Mouse (Mus musculus): ENCODE measurements around the gene Gpr87.

DNA sequence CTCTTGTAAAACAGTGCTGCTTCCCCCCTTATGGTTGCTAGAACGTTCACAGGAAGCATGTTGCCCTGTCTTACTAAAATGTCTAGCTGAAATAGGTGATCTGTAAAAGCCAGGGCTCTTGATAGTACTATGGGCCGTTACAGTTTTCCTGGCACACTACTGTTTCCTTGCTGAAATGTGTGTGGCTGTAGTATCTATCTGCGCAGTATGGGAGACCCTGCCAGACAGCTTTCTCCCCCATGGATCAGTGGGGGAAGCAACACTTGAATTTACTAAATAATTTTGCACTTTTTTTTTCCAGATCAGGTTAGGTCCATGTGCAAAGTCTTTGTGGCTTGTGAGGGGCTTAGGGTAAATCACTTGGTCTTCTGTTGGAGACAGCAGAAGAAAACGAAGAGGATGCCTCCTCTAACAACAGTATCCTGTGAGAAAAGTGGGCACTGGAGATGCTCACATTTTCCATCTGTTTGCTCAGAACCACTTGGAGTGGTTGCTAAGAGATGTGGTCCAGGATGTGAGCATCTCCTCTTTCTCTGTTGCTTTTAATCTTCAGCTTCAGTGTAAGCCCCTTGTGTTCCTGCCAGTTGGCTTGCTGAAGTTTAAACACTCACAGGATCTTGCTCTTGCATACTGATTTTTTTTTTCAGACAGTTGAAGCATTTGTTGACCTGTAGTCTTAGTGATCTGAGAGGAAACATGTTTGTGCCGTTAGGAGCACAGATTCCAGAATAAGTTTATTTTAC lies 58.8 kb downstream of the Gpr87 start:
- TF ChIP-seq CTCF (IDR thresholded peaks at IDR 0.05; ENCODE audit: borderline replicate concordance, extremely low read depth, insufficient read depth, insufficient read length) = no peak
- no peak for TF ChIP-seq POLR2A (IDR thresholded peaks at IDR 0.05; ENCODE audit: borderline replicate concordance, extremely low read depth, insufficient read depth, insufficient read length, poor library complexity, severe bottlenecking)

Measured in brain, embryonic 14.5 days (tissue).